Mouse (Mus musculus) MEL (cell line): ENCODE results near the gene Ror1.

Source experiments
- CTCF ChIP-seq, 3 experiments: IDR thresholded peaks in 2 of 3; conservative IDR thresholded peaks in 1 of 3; 2 replicates each; pipeline ENCODE4 v1.5.1; 2011 to 2012; ENCODE audit warnings: low read length in 3 of 3, low read depth in 2 of 3, mild to moderate bottlenecking in 2 of 3, improper control_type of control experiment in 1 of 3, inconsistent platforms in 1 of 3, mixed read lengths in 1 of 3, moderate library complexity in 1 of 3; ENCODE audit not compliant: control insufficient read depth in 1 of 3, insufficient read depth in 1 of 3, poor library complexity in 1 of 3, severe bottlenecking in 1 of 3
- GATA1 ChIP-seq: IDR thresholded peaks from 2 replicates; pipeline ENCODE4 v1.6.1; 2011; ENCODE audit warnings: low read depth, low read length, improper control_type of control experiment
- POLR2AphosphoS2 ChIP-seq: IDR thresholded peaks from 2 replicates; pipeline ENCODE4 v1.6.1; 2011; ENCODE audit warnings: low read length, improper control_type of control experiment
- USF1 ChIP-seq: IDR thresholded peaks from 2 replicates; pipeline ENCODE4 v1.6.1; 2014; ENCODE audit warnings: low read depth, mild to moderate bottlenecking, inconsistent platforms, low read length, improper control_type of control experiment, moderate library complexity

DNA sequence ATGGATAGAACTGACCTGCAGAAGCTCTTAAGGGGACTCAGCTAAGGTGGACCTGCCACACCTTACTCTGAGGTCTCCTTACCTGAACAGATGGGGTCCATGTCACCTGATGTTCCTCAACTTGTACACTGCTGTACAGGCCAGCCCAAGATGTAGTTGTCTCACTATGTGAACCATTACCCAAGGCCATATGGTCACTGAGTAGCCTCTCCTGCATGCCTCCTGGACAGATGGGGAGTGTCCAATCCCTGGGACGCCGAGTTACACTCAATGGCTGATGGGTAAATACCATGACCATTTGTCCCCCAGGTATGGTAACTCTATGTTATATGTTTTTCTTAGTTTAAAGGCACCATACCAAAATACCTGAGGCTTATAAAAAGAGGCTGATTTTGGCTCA is 29.9 kb upstream of the Ror1 start:
- no peak for TF ChIP-seq USF1
- no peak for TF ChIP-seq CTCF (IDR thresholded peaks at IDR 0.05 in 2 of 3, conservative IDR thresholded peaks at IDR 0.05 in 1 of 3; ENCODE audit: control insufficient read depth in 1 of 3, insufficient read depth in 1 of 3, low read depth in 2 of 3, low read length in 3 of 3, poor library complexity in 1 of 3, severe bottlenecking in 1 of 3)
- no peak for TF ChIP-seq GATA1
- TF ChIP-seq POLR2AphosphoS2: no peak
